Mouse (Mus musculus) hindbrain, postnatal 0 days (tissue): ENCODE results near the gene Olfr667. TPM values are rescaled to one million over a fixed set of nuclear protein-coding genes. Genes with fewer than 3 reads are reported as not detected.
"Not testable (repeated sequence)": the region's sequence is repeated elsewhere in the genome, so short reads cannot be mapped to it uniquely, and the experiment has no call there.

ENCODE experiments used
- ATAC-seq: fragments of 200-750 bp; cut with Nextera tagmentation; 2 replicates; pipeline ENCODE4 v1.8.0; 2017; ENCODE audit warnings: mild to moderate bottlenecking, moderate TSS enrichment, moderate library complexity
- DNase-seq: peaks from one replicate; pipeline ENCODE4 v3.0.0-alpha.2; 2015; ENCODE audit warnings: low spot score
- H3K27ac ChIP-seq: fragments of 300-500 bp; sonication (generic); 2 replicates; pipeline ENCODE4 v1.5.1; 2014; ENCODE audit warnings: mild to moderate bottlenecking
- H3K27me3 ChIP-seq: fragments of 300-500 bp; sonication (generic); 2 replicates; pipeline ENCODE4 v1.6.1; 2014; ENCODE audit warnings: low read length, mixed read lengths; ENCODE audit not compliant: insufficient read depth
- H3K36me3 ChIP-seq: fragments of 300-500 bp; sonication (generic); 2 replicates; pipeline ENCODE4 v1.6.1; 2014; ENCODE audit warnings: low read length, mixed read lengths; ENCODE audit not compliant: insufficient read depth
- H3K4me1 ChIP-seq: fragments of 300-500 bp; sonication (generic); 2 replicates; pipeline ENCODE4 v1.6.1; 2014; ENCODE audit warnings: antibody characterized with exemption, low read length, mixed read lengths; ENCODE audit not compliant: insufficient read depth
- H3K4me2 ChIP-seq: fragments of 300-500 bp; sonication (generic); 2 replicates; pipeline ENCODE4 v1.6.1; 2014; ENCODE audit warnings: low read depth, mild to moderate bottlenecking, low read length, moderate library complexity, mixed read lengths
- H3K4me3 ChIP-seq: fragments of 300-500 bp; sonication (generic); 2 replicates; pipeline ENCODE4 v1.5.1; 2014; ENCODE audit warnings: low read length
- H3K9ac ChIP-seq: fragments of 300-500 bp; sonication (generic); replicated peaks from 2 replicates; pipeline ENCODE4 v1.6.1; 2014; ENCODE audit warnings: mild to moderate bottlenecking, low read length, moderate library complexity, mixed read lengths
- H3K9me3 ChIP-seq: fragments of 300-500 bp; sonication (generic); 2 replicates; pipeline ENCODE4 v1.6.1; 2016; ENCODE audit warnings: low read length, mixed read lengths
- CTCF ChIP-seq: IDR thresholded peaks from 2 replicates; pipeline ENCODE4 v1.5.1; 2016; ENCODE audit warnings: antibody characterized with exemption, control low read depth, low read depth
- WGBS: fragments of 180-500 bp; shearing (Covaris S2); extraction: QIAGEN DNeasy Blood & Tissue Kit; methylation state at CpG from one replicate; pipeline ENCODE4 v1.1.7; 2014; 5-methylcytosine and 5-hydroxymethylcytosine counted together
- polyA plus RNA-seq: library from polyadenylated mRNA; unstranded; fragments of >200 nt; fragmentation: Nextera tagmentation; extraction: Ambion mirVana; gene quantifications from 2 replicates; pipeline ENCODE4 v1.2.1, GENCODE M21; 2015
- total RNA-seq: library from RNA; depleted of rRNA; stranded (reverse); fragments of >200 nt; gene quantifications from 2 replicates; pipeline ENCODE4 v1.2.3, GENCODE M21; 2014; rRNA removed

Olfr667 gene
- total RNA-seq (not detected in 2 replicates), polyA plus RNA-seq (not detected in 2 replicates)

- no peak within 1 kb of the TSS for H3K27ac ChIP-seq
- H3K36me3 ChIP-seq, result no peaks in the 10 kb centered on the region
- no peak within 1 kb of the TSS for H3K4me3 ChIP-seq
- WGBS, result 89% methylated on average over 1 of the region's 1 CpGs
- TF ChIP-seq CTCF, result no peak
- ATAC-seq (no peak), DNase-seq (no peak)
- H3K27me3 ChIP-seq, result no peaks in the 10 kb centered on the region
- no peak within 1 kb of the TSS for H3K4me2 ChIP-seq
- H3K9me3 ChIP-seq, result no peaks in the 10 kb centered on the region
- H3K9ac ChIP-seq, result no peak within 1 kb of the TSS
- H3K4me1 ChIP-seq, result no peaks in the 10 kb centered on the region
Observed at GRCm38 (mm10) chr7:104921382-104921781, at the start of gene Olfr667. Gene Olfr667 (minus strand): TSS chr7:104921482.

DNA sequence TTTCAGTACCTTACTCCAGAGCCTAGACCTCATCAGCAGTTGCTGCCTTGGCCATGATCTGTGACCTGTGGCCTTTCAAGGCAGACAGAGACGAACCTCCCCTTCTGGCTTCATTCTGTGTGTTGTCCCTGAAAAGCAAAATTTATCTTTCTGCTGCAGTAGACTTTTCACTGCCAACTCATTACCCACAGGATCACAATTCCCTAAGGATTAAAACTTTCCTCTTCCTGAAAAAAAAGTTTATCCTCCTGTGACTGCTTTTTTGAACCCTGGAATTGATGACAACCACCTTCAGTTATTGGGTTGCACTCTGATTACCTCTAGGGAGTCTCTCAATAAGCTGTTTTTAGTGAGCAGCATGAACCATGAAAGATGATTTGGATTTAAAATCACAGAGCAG lies 41.2 kb upstream of the Olfr667 start, which contains the start of gene Olfr670:
TSS of gene Olfr670 (minus strand) at position 101 of the 400 bp plus-strand sequence.
- no peak within 1 kb of the TSS for H3K27ac ChIP-seq
- H3K27me3 ChIP-seq, result no peaks in the 10 kb centered on the region
- no peaks in the 10 kb centered on the region for H3K4me1 ChIP-seq
- ATAC-seq, result no peak
- no peak for DNase-seq
- no peak within 1 kb of the TSS for H3K4me3 ChIP-seq
- 61% methylated on average over 1 of the region's 1 CpGs for WGBS
- no peaks in the 10 kb centered on the region for H3K36me3 ChIP-seq
- no peak within 1 kb of the TSS for H3K9ac ChIP-seq
- no peak within 1 kb of the TSS for H3K4me2 ChIP-seq
- no peaks in the 10 kb centered on the region for H3K9me3 ChIP-seq
- no peak for TF ChIP-seq CTCF

DNA sequence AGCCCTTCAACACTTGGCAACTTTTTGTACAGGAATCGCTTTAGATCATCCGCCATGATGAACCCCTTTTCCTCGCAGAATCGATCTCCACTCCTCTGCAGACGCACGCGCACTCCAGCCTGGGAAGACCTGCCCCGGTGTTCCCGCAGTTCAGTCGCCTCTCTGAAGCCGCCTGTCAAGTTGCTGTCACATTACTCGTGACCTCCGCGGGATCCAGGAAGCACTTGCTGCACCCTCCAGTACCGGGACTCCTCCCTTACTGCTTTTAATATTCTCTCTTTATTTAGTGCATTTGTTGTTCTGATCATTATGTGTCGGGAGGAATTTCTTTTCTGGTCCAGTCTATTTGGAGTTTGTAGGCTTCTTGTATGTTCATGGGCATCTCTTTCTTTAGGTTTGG lies 29.0 kb upstream of the Olfr667 start:
- not testable (repeated sequence) for H3K4me2 ChIP-seq, H3K9ac ChIP-seq, H3K4me1 ChIP-seq, H3K27me3 ChIP-seq, DNase-seq, H3K27ac ChIP-seq, H3K9me3 ChIP-seq, H3K4me3 ChIP-seq, H3K36me3 ChIP-seq, ATAC-seq
- WGBS, result 94% methylated on average over 16 of the region's 16 CpGs

- Histone ChIP-seq H3K27me3 (no peaks in the 10 kb centered on the region), H3K27ac (no peak within 1 kb of the TSS), H3K4me3 (no peak within 1 kb of the TSS), H3K4me2 (no peak within 1 kb of the TSS), H3K4me1 (no peaks in the 10 kb centered on the region), H3K36me3 (no peaks in the 10 kb centered on the region), H3K9ac (no peak within 1 kb of the TSS), H3K9me3 (no peaks in the 10 kb centered on the region)
- DNase-seq, result no peak
- 89% methylated on average over 1 of the region's 1 CpGs for WGBS
- no peak for TF ChIP-seq CTCF
- no peak for ATAC-seq
Observed at GRCm38 (mm10) chr7:104933940-104934339, 12.7 kb upstream of the Olfr667 start, which contains the start of gene Olfr669. Gene Olfr669 (plus strand): TSS chr7:104934240.

DNA sequence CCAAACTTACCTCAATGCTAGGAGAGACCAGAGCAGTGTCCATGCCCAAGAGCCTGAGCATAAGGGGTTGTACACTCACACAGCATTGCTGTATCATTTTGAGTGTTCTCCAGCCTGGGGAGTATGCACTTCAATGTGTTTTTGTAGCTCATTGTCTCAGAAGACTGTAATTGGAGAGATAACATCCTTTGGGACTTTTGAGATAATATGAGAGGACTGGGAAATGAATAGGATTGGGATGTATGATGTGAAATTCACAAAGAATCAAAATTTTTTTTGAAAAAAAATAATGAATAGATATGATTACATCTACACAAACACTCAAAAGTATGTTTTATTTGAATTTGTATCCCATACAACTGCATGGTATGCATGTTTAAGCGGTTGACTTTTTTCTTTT lies 6.7 kb upstream of the Olfr667 start, which contains the start of gene Olfr668:
TSS of gene Olfr668 (minus strand) at position 101 of the 400 bp plus-strand sequence.
- H3K4me3 ChIP-seq, result no peak within 1 kb of the TSS
- H3K36me3 ChIP-seq, result no peaks in the 10 kb centered on the region
- no peaks in the 10 kb centered on the region for H3K4me1 ChIP-seq
- 81% methylated on average over 1 of the region's 1 CpGs for WGBS
- no peak for DNase-seq
- H3K27me3 ChIP-seq, result no peaks in the 10 kb centered on the region
- no peak for TF ChIP-seq CTCF
- H3K9me3 ChIP-seq, result no peaks in the 10 kb centered on the region
- ATAC-seq, result no peak
- H3K4me2 ChIP-seq, result no peak within 1 kb of the TSS
- no peak within 1 kb of the TSS for H3K9ac ChIP-seq
- no peak within 1 kb of the TSS for H3K27ac ChIP-seq

- TF ChIP-seq CTCF, result no peak
- Histone ChIP-seq H3K27ac (no peak within 1 kb of the TSS), H3K4me3 (no peak within 1 kb of the TSS), H3K27me3 (no peaks in the 10 kb centered on the region), H3K4me1 (no peaks in the 10 kb centered on the region), H3K9ac (no peak within 1 kb of the TSS), H3K4me2 (no peak within 1 kb of the TSS), H3K9me3 (no peaks in the 10 kb centered on the region), H3K36me3 (no peaks in the 10 kb centered on the region)
- ATAC-seq (no peak), DNase-seq (no peak)
- WGBS, result 92% methylated on average over 2 of the region's 2 CpGs
Observed at GRCm38 (mm10) chr7:104895852-104896251, 25.4 kb downstream of the Olfr667 start, which contains the start of gene Olfr666. Gene Olfr666 (minus strand): TSS chr7:104895952.

DNA sequence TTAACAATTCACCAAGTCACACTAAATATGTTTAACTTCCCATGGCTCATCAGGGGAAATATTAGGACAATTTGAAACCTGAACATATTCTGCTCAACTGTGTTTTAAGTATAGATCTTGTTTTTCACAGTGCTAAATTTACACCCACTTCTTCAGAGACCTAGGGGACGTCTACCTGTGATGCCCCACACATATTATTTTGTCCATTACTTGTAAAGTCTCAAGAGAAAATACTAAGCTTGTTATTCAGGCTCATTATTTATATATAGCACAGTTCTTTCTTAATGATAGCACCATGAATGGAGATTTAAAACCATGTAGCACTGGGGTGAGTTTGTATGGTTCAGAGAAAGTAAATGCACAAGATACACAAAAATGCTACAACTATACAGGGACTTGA lies 43.6 kb downstream of the Olfr667 start, which contains the start of gene Olfr665:
TSS of gene Olfr665 (plus strand) at position 301 of the 400 bp plus-strand sequence.
- no peak for TF ChIP-seq CTCF
- ATAC-seq, result no peak
- no peaks in the 10 kb centered on the region for H3K36me3 ChIP-seq
- H3K4me1 ChIP-seq, result no peaks in the 10 kb centered on the region
- H3K9me3 ChIP-seq, result no peaks in the 10 kb centered on the region
- no peak within 1 kb of the TSS for H3K4me2 ChIP-seq
- WGBS, result 51% methylated on average over 1 of the region's 1 CpGs
- no peak within 1 kb of the TSS for H3K27ac ChIP-seq
- no peak within 1 kb of the TSS for H3K9ac ChIP-seq
- no peaks in the 10 kb centered on the region for H3K27me3 ChIP-seq
- no peak within 1 kb of the TSS for H3K4me3 ChIP-seq
- DNase-seq, result no peak

Other genes with a start within 250 kb of the Olfr667 start
- gene Olfr661, start 235.0 kb downstream of the Olfr667 start, total RNA-seq, result not detected in 2 replicates
- not detected in 2 replicates for gene Olfr661, start 235.0 kb downstream of the Olfr667 start, polyA plus RNA-seq
- not detected in 2 replicates for gene Usp17le, start 144.0 kb downstream of the Olfr667 start, total RNA-seq
- gene Usp17le, start 144.0 kb downstream of the Olfr667 start, polyA plus RNA-seq, result not detected in 2 replicates
- gene Usp17lb, start 78.9 kb downstream of the Olfr667 start, total RNA-seq, result not detected in 2 replicates
- gene Usp17lb, start 78.9 kb downstream of the Olfr667 start, polyA plus RNA-seq, result not detected in 2 replicates
- gene Usp17la, start 64.5 kb downstream of the Olfr667 start, total RNA-seq, result not detected in 2 replicates
- not detected in 2 replicates for gene Usp17la, start 64.5 kb downstream of the Olfr667 start, polyA plus RNA-seq
- gene Olfr665, start 43.5 kb downstream of the Olfr667 start, total RNA-seq, result not detected in 2 replicates
- not detected in 2 replicates for gene Olfr665, start 43.5 kb downstream of the Olfr667 start, polyA plus RNA-seq
- not detected in 2 replicates for gene Olfr666, start 25.5 kb downstream of the Olfr667 start, total RNA-seq
- gene Olfr666, start 25.5 kb downstream of the Olfr667 start, polyA plus RNA-seq, result not detected in 2 replicates
- not detected in 2 replicates for gene Olfr668, start 6.6 kb upstream of the Olfr667 start, total RNA-seq
- gene Olfr668, start 6.6 kb upstream of the Olfr667 start, polyA plus RNA-seq, result not detected in 2 replicates
- not detected in 2 replicates for gene Olfr669, start 12.8 kb upstream of the Olfr667 start, total RNA-seq
- not detected in 2 replicates for gene Olfr669, start 12.8 kb upstream of the Olfr667 start, polyA plus RNA-seq
- gene Olfr670, start 41.1 kb upstream of the Olfr667 start, total RNA-seq, result not detected in 2 replicates
- not detected in 2 replicates for gene Olfr670, start 41.1 kb upstream of the Olfr667 start, polyA plus RNA-seq
- gene Olfr671, start 57.6 kb upstream of the Olfr667 start, total RNA-seq, result not detected in 2 replicates
- gene Olfr671, start 57.6 kb upstream of the Olfr667 start, polyA plus RNA-seq, result not detected in 2 replicates
- gene Olfr672, start 80.5 kb upstream of the Olfr667 start, total RNA-seq, result not detected in 2 replicates
- gene Olfr672, start 80.5 kb upstream of the Olfr667 start, polyA plus RNA-seq, result not detected in 2 replicates
- not detected in 2 replicates for gene Olfr675, start 107.0 kb upstream of the Olfr667 start, total RNA-seq
- not detected in 2 replicates for gene Olfr675, start 107.0 kb upstream of the Olfr667 start, polyA plus RNA-seq
- not detected in 2 replicates for gene Olfr676, start 111.2 kb upstream of the Olfr667 start, total RNA-seq
- not detected in 2 replicates for gene Olfr676, start 111.2 kb upstream of the Olfr667 start, polyA plus RNA-seq
- not detected in 2 replicates for gene Olfr677, start 129.9 kb upstream of the Olfr667 start, total RNA-seq
- not detected in 2 replicates for gene Olfr677, start 129.9 kb upstream of the Olfr667 start, polyA plus RNA-seq
- gene Olfr678, start 143.0 kb upstream of the Olfr667 start, total RNA-seq, result not detected in 2 replicates
- not detected in 2 replicates for gene Olfr678, start 143.0 kb upstream of the Olfr667 start, polyA plus RNA-seq
- gene Olfr679, start 159.7 kb upstream of the Olfr667 start, total RNA-seq, result not detected in 2 replicates
- not detected in 2 replicates for gene Olfr679, start 159.7 kb upstream of the Olfr667 start, polyA plus RNA-seq
- gene Olfr680-ps1, start 171.3 kb upstream of the Olfr667 start, total RNA-seq, result not detected in 2 replicates
- not detected in 2 replicates for gene Olfr680-ps1, start 171.3 kb upstream of the Olfr667 start, polyA plus RNA-seq
- gene Olfr681, start 195.4 kb upstream of the Olfr667 start, total RNA-seq, result not detected in 2 replicates
- gene Olfr681, start 195.4 kb upstream of the Olfr667 start, polyA plus RNA-seq, result not detected in 2 replicates
- not detected in 2 replicates for gene Olfr683, start 225.5 kb upstream of the Olfr667 start, total RNA-seq
- gene Olfr683, start 225.5 kb upstream of the Olfr667 start, polyA plus RNA-seq, result not detected in 2 replicates
- not detected in 2 replicates for gene Olfr684, start 242.2 kb upstream of the Olfr667 start, total RNA-seq
- gene Olfr684, start 242.2 kb upstream of the Olfr667 start, polyA plus RNA-seq, result not detected in 2 replicates